Mouse (Mus musculus): Measurements from ENCODE around the gene Cdc34b. TPM values are rescaled to one million over a fixed set of nuclear protein-coding genes. Genes with fewer than 3 reads are reported as not detected.

Cdc34b gene
- polyA plus RNA-seq, 1 experiment from 2014 or later: not detected

GRCm38 (mm10) chr11:94759916-94760315 is 18.3 kb downstream of the Cdc34b start:
- H3K27me3 ChIP-seq (ENCODE audit: control insufficient read depth, insufficient read depth, low read length): no peaks in the 10 kb centered on the region
- ATAC-seq (ENCODE audit: low FRiP score, low TSS enrichment): no peak
- H3K9me3 ChIP-seq (ENCODE audit: control insufficient read depth, low read length): no peaks in the 10 kb centered on the region
- DNase-seq (ENCODE audit: low spot score): no peak
- no peaks in the 10 kb centered on the region for H3K4me1 ChIP-seq (replicated peaks; ENCODE audit: control insufficient read depth, insufficient read depth)
- H3K4me3 ChIP-seq (ENCODE audit: low read depth, low read length): no peak overlapping the region
- WGBS: 62% methylated on average over 6 of the region's 6 CpGs
- no peaks in the 10 kb centered on the region for H3K36me3 ChIP-seq (ENCODE audit: control insufficient read depth, insufficient read depth, low read length)
- no peak overlapping the region for H3K4me2 ChIP-seq (replicated peaks; ENCODE audit: low read depth)
- no peak overlapping the region for H3K27ac ChIP-seq (replicated peaks)
- no peak overlapping the region for H3K9ac ChIP-seq (ENCODE audit: low read length)
- TF ChIP-seq EP300 (optimal IDR thresholded peaks at IDR 0.05) (no peak), CTCF (IDR thresholded peaks at IDR 0.05; ENCODE audit: low read depth) (no peak)

- DNase-seq (ENCODE audit: low spot score) (peak; percentile 34), ATAC-seq (ENCODE audit: low FRiP score, low TSS enrichment) (peak; percentile 69)
- TF ChIP-seq EP300 (optimal IDR thresholded peaks at IDR 0.05) (no peak), CTCF (IDR thresholded peaks at IDR 0.05; ENCODE audit: low read depth) (no peak)
- 54% methylated on average over 3 of the region's 3 CpGs for WGBS
- H3K27me3 ChIP-seq (ENCODE audit: control insufficient read depth, insufficient read depth, low read length): no peaks in the 10 kb centered on the region
- H3K27ac ChIP-seq (replicated peaks): peak overlapping the region; percentile 58; the same call in 1 of the 2 replicates
- H3K9ac ChIP-seq (ENCODE audit: low read length): no peak overlapping the region
- H3K36me3 ChIP-seq (ENCODE audit: control insufficient read depth, insufficient read depth, low read length): no peaks in the 10 kb centered on the region
- H3K4me2 ChIP-seq (replicated peaks; ENCODE audit: low read depth): no peak overlapping the region
- H3K4me3 ChIP-seq (ENCODE audit: low read depth, low read length): no peak overlapping the region
- no peaks in the 10 kb centered on the region for H3K4me1 ChIP-seq (replicated peaks; ENCODE audit: control insufficient read depth, insufficient read depth)
- no peaks in the 10 kb centered on the region for H3K9me3 ChIP-seq (ENCODE audit: control insufficient read depth, low read length)
These were observed 18.8 kb downstream of the Cdc34b start for GRCm38 (mm10) chr11:94760364-94760763.

GRCm38 (mm10) chr11:94760799-94761198 is 19.2 kb downstream of the Cdc34b start:
- H3K4me3 ChIP-seq (ENCODE audit: low read depth, low read length): no peak overlapping the region
- no peaks in the 10 kb centered on the region for H3K27me3 ChIP-seq (ENCODE audit: control insufficient read depth, insufficient read depth, low read length)
- H3K9me3 ChIP-seq (ENCODE audit: control insufficient read depth, low read length): no peaks in the 10 kb centered on the region
- ATAC-seq (ENCODE audit: low FRiP score, low TSS enrichment): 0 out of 2 replicates have a peak, but pooled peaks have one; percentile 29
- DNase-seq (ENCODE audit: low spot score): peak; percentile 28
- H3K4me1 ChIP-seq (replicated peaks; ENCODE audit: control insufficient read depth, insufficient read depth): no peaks in the 10 kb centered on the region
- WGBS: 74% methylated on average over 7 of the region's 7 CpGs
- H3K9ac ChIP-seq (ENCODE audit: low read length): no peak overlapping the region
- H3K4me2 ChIP-seq (replicated peaks; ENCODE audit: low read depth): no peak overlapping the region
- H3K36me3 ChIP-seq (ENCODE audit: control insufficient read depth, insufficient read depth, low read length): no peaks in the 10 kb centered on the region
- H3K27ac ChIP-seq (replicated peaks): peak overlapping the region; percentile 58; the same call in 1 of the 2 replicates
- TF ChIP-seq CTCF (IDR thresholded peaks at IDR 0.05; ENCODE audit: low read depth) (no peak), EP300 (optimal IDR thresholded peaks at IDR 0.05) (no peak)

GRCm38 (mm10) chr11:94762281-94762680 is 20.7 kb downstream of the Cdc34b start:
- no peak for ATAC-seq (ENCODE audit: low FRiP score, low TSS enrichment)
- 82% methylated on average over 1 of the region's 1 CpGs for WGBS

GRCm38 (mm10) chr11:94762775-94763174 is 21.2 kb downstream of the Cdc34b start:
- WGBS: 33% methylated on average over 6 of the region's 6 CpGs

More at GRCm38 (mm10) chr11:94762281-94762680, 20.7 kb downstream of the Cdc34b start:
- DNase-seq (ENCODE audit: low spot score): no peak
- Histone ChIP-seq H3K9ac (ENCODE audit: low read length) (no peak overlapping the region), H3K4me3 (ENCODE audit: low read depth, low read length) (no peak overlapping the region), H3K27ac (replicated peaks) (no peak overlapping the region), H3K36me3 (ENCODE audit: control insufficient read depth, insufficient read depth, low read length) (no peaks in the 10 kb centered on the region), H3K4me1 (replicated peaks; ENCODE audit: control insufficient read depth, insufficient read depth) (no peaks in the 10 kb centered on the region), H3K4me2 (replicated peaks; ENCODE audit: low read depth) (no peak overlapping the region), H3K27me3 (ENCODE audit: control insufficient read depth, insufficient read depth, low read length) (no peaks in the 10 kb centered on the region), H3K9me3 (ENCODE audit: control insufficient read depth, low read length) (no peaks in the 10 kb centered on the region)
- TF ChIP-seq EP300 (optimal IDR thresholded peaks at IDR 0.05): no peak
- TF ChIP-seq CTCF (IDR thresholded peaks at IDR 0.05; ENCODE audit: low read depth): no peak

GRCm38 (mm10) chr11:94767241-94767640 is 25.7 kb downstream of the Cdc34b start:
- no peak for TF ChIP-seq CTCF (IDR thresholded peaks at IDR 0.05; ENCODE audit: low read depth)
- no peak for TF ChIP-seq EP300 (optimal IDR thresholded peaks at IDR 0.05)
- WGBS: 92% methylated on average over 2 of the region's 2 CpGs

More at GRCm38 (mm10) chr11:94762775-94763174, 21.2 kb downstream of the Cdc34b start:
- Histone ChIP-seq H3K36me3 (ENCODE audit: control insufficient read depth, insufficient read depth, low read length) (no peaks in the 10 kb centered on the region), H3K27me3 (ENCODE audit: control insufficient read depth, insufficient read depth, low read length) (no peaks in the 10 kb centered on the region), H3K4me2 (replicated peaks; ENCODE audit: low read depth) (no peak overlapping the region), H3K4me3 (ENCODE audit: low read depth, low read length) (no peak overlapping the region), H3K4me1 (replicated peaks; ENCODE audit: control insufficient read depth, insufficient read depth) (no peaks in the 10 kb centered on the region), H3K27ac (replicated peaks) (no peak overlapping the region), H3K9ac (ENCODE audit: low read length) (no peak overlapping the region), H3K9me3 (ENCODE audit: control insufficient read depth, low read length) (no peaks in the 10 kb centered on the region)
- peak; percentile 38 for DNase-seq (ENCODE audit: low spot score)
- TF ChIP-seq EP300 (optimal IDR thresholded peaks at IDR 0.05): no peak
- TF ChIP-seq CTCF (IDR thresholded peaks at IDR 0.05; ENCODE audit: low read depth): peak; percentile 63
- peak; percentile 36; the same call in 1 of the 2 replicates for ATAC-seq (ENCODE audit: low FRiP score, low TSS enrichment)

More at GRCm38 (mm10) chr11:94767241-94767640, 25.7 kb downstream of the Cdc34b start:
- H3K9ac ChIP-seq (ENCODE audit: low read length): no peak overlapping the region
- ATAC-seq (ENCODE audit: low FRiP score, low TSS enrichment): no peak
- H3K4me2 ChIP-seq (replicated peaks; ENCODE audit: low read depth): no peak overlapping the region
- no peak overlapping the region for H3K4me3 ChIP-seq (ENCODE audit: low read depth, low read length)
- no peaks in the 10 kb centered on the region for H3K9me3 ChIP-seq (ENCODE audit: control insufficient read depth, low read length)
- H3K27me3 ChIP-seq (ENCODE audit: control insufficient read depth, insufficient read depth, low read length): no peaks in the 10 kb centered on the region
- no peak for DNase-seq (ENCODE audit: low spot score)
- no peaks in the 10 kb centered on the region for H3K36me3 ChIP-seq (ENCODE audit: control insufficient read depth, insufficient read depth, low read length)
- no peak overlapping the region for H3K27ac ChIP-seq (replicated peaks)
- no peaks in the 10 kb centered on the region for H3K4me1 ChIP-seq (replicated peaks; ENCODE audit: control insufficient read depth, insufficient read depth)

Data from stomach, postnatal 0 days (tissue).